Mouse (Mus musculus) spleen, postnatal 14 days (tissue): ENCODE results near the gene Chd2.
A peak's percentile ranks its signal among the peaks of the same experiment; 100 is the strongest.
"Not testable (repeated sequence)": the region's sequence is repeated elsewhere in the genome, so short reads cannot be mapped to it uniquely, and the experiment has no call there.

ENCODE experiments used
- DNase-seq, 2 experiments: peaks; one replicate each; pipeline ENCODE4 v3.0.0; 2021 to 2022; ENCODE audit warnings: low spot score in 2 of 2

Chd2 gene

DNA sequence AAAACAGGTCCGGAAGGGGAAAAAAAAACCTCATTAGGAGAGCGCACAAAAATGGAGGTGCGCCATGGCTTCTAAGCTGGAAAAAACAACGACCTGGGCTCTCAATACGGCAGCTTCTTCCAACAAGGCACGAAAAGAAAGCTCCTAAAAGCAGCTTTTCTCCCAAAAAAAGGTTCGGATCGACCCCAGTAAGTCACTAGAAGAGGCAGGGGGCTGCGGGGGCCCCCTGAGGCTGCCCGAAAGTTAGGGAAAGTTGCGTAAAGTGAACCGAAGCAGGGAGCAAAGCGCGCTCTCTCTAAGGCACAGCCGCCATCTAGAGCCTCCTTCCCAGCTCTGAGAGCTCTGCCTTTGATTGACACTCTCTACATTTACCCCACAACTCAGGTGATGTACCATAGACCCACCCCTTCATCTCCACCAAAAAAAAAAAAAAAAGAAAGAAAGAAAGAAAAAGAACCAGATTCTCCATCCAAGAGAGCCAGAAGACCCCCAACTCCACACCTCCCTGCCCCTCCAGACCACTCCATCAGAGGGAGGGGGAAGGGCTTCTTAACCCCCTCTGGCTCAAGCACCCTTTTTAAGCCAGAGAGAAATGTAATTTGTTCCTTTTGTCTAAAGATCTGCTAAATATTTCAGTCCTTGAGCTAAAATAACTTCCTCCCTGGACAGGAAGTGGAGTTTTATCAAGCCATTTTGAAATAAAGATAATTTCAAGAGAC, at the start of gene Chd2:
Gene Chd2 (minus strand): TSS at position 419 of the 719 bp plus-strand sequence.
- peak; percentile 45 to 59 for DNase-seq

DNA sequence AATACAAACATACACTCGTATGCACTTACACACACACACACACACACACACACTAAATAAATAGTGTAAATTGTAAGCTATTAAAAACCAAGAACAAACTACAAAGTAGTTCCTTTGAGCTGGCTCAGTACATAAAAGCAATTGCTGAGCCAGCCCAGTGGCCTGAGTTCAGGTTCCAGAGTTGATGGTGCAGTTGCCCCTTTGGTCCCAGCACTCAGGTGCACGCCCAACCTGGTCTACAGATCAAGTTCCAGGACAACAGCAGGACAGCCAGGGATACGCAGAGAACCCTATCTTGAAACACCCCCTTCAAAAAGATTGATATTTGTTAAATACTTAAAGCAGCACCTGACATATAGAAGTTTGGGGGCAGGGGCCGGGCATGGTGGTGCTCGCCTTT, 49.1 kb upstream of the Chd2 start:
- DNase-seq: no peak

DNA sequence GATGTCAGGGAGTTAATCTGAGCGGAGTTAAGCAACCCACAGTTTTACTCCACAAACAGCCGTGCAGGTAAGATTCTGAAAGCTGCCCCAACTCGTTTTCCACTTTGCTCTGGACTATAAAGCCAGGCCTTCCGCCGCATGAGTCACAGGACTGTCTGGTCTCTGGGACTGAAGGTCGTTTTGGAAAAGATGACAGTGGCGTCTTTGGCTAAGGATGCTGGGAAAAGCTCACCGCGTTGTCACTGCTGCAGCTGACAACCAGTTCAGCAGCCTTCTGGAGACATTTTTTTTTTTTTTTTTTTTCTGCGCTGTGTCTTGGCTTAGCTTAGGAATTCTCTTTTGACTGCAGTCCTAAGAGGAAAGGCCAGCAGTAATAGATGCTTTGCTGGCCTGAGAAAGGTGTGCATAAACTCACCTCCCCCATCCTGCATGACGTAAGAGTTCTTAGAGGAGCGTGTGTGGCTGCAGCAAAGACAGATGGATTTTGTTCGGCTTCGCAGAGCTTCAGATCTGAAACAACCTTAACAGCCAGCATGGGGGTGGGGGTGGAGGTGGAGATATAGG, 47.7 kb upstream of the Chd2 start:
- no peak for DNase-seq

DNA sequence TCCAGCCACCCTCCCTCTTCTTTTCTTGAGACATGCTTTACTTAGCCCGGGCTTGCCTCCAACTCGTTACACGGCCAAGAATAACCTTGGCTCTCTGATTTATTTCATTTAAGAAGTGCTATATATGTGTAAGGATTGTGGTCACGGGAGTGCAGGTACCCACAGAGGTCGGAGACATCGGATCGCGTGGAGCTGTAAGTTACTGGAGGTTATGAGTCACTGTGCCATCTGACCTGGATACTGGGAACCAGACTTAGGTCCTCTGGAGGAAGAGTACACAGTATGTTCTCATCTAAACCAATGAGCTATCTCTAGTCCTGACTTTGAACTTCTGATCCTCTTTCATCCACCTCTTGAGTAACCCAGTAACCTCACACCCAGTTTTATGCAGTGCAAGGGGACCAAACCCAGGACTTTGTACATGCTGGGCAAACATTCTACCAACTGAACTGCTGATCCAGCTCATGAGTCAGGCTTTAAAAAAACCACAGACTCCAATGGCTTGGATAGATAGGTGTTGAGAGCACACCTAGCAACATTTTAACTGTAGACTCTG, 46.8 kb upstream of the Chd2 start:
- no peak for DNase-seq

DNA sequence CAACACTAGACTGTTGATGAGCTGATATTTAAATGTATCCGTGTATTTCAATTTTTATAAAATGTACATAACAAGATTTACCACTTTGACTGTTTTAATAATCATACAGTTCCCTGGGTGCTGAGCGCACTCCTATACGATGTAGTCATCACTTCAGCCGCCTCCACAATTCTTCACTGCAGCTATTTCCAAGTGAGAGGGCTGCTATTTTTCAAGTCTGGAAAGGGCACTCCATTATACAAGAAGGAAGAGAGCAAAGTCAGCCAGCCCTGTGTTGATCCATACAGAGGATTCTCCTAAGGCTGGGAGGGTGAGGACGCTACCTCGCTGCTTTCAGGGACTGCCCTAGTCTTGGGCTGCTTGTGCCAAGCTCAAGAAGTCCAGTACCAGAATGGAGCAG, 45.1 kb upstream of the Chd2 start:
- DNase-seq: no peak

DNA sequence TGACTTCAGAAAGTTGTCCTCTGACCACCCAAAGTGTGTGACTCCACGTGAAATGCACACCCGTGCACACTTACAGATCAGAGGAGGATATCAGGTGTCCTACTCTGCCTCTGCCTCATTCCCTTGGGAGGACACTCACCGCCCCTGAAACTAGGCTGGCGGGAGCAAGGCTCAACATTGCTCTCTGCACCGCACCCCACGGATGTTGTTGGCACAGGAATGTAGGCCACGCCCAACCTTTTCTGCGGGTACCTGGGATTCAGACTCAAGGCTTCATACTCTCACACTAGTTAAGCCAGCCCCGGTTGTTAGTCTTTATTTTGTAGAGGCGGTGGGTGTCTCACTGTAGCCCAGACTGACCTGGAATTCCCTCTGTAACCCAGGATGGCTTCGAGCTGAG, 44.6 kb upstream of the Chd2 start:
- DNase-seq: no peak

DNA sequence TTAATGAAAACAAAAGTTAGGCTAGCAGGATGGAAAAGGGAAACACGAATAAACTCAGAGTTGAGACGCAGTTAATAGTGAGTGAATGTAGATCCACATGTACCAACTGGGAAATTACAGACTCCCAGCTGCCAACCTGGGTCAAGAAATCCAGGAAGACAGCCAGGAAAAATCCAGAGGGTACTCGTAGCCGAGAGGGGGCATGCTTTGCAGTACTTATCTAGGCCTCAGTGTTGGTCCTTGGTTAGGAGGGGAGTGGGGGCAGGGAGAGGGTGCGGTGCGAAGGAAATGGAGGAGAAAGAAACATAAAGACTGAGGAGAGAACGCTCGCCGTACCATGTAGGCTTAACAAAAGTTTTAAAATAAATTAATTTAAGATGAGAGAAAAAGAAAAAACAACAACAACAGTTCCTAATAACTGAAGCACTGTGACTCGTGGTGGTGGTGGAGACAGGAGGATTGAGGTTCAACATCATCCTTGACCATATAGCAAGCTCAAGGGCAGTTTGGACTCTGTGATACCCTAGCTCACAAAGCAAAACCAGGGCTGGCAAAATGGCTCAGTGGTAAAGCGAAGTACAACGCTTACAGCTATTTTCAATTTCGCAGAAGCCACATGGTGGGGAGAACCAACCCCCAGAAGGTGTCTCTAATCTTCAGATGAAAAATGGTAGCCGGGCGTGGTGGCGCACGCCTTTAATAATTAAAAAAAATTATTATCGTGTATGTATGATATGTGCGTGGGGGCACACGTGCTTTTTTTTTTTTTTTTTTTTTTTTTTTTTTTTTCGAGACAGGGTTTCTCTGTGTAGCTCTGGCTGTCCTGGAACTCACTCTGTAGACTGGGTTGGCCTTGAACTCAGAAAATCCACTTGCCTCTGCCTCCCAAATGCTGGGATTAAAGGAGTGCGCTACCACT, 43.7 kb upstream of the Chd2 start:
- DNase-seq: no peak

- DNase-seq: peak; percentile 30 to 64
Measured at GRCm38 (mm10) chr7:73584009-73584995, 42.7 kb upstream of the Chd2 start.

DNA sequence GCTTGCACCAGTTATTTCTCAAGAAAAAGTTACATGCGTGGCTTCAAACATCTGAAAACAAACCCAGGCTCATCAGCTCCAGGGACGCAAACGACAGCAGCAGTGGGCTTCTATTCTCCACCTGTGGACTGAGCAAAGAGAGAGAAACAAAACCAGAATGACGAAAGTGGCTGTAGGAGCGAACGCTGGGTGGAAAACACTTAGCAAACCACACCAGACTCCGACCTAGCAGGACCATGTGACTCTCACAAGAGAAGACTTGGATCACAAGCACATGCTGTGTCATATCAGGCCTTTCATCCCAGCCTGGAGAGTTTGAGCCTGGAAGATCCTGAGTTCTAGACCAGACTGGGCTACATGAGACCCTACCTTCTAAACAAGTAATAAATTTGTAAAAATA, 41.8 kb upstream of the Chd2 start:
- DNase-seq: no peak

GRCm38 (mm10) chr7:73581836-73582375, 40.3 kb upstream of the Chd2 start:
- no peak for DNase-seq

DNA sequence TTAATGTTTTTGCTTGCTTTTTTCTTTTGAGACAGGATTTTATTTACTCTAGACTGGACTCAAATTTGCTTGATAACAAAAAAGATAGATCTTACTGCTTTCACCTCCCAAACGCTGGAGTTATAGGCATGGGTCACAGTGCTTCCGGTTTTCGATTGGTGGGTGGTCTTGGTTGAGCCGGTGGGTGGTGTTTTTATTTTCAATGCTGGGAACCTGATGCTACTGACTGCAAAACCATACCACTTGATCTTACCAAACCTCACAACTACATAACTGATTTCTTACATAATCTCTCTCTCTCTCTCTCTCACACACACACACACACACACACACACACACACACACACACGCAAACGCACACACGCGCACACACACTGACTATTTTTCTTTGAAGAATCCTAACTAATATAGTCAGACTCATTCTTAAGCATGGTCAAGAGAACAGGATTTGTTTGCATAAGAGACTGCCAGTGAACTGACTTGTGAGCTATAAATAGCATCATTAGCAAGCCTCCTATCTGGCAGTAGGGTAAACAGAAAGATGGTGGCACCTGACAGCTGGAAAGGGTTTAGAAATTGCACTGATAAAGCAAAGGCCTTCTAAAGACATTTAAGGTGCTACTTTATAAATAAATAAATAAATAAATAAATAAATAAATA, 37.6 kb upstream of the Chd2 start:
- DNase-seq: no peak

GRCm38 (mm10) chr7:73577888-73578421, 36.3 kb upstream of the Chd2 start:
- DNase-seq: no peak

- DNase-seq: no peak
Measured at GRCm38 (mm10) chr7:73576101-73576936, 34.7 kb upstream of the Chd2 start.

DNA sequence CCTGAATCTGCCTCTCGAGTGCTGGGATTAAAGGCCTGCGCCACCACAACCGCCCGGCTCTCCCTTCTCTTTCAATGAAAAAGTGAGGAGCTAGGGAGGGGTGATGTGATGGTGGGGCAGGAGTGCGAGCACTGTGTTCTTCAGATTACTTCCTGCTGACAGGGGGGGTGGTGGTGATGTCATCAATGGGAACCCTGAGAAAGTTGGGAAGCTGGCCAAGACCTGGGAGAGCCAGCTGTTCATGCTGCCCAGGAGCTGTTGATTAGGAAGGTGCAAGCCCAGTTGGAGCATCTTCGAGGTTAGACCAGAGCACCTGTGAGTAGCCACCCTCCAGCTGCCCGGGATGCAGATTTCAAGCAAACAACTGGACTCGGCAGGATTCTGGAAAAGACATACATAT, 33.6 kb upstream of the Chd2 start:
- DNase-seq: no peak

DNA sequence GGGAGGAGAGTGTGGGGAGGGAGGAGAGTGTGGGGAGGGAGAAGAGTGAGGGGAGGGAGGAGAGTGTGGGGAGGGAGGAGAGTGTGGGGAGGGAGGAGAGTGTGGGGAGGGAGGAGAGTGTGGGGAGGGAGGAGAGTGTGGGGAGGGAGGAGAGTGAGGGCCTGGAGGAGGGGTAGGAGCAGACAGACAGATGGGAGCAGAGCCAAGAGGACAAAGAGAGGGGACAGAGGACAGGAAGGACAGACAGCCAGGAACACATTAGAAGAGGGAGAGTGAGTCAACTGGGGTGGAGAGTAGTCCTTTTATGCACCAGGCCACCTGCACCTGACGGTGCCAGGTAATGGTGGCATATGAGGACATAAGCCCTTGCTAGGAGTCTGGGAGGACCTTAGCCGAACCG, 33.0 kb upstream of the Chd2 start:
- DNase-seq: not testable (repeated sequence)

GRCm38 (mm10) chr7:73572571-73572970, 30.9 kb upstream of the Chd2 start:
- no peak for DNase-seq

DNA sequence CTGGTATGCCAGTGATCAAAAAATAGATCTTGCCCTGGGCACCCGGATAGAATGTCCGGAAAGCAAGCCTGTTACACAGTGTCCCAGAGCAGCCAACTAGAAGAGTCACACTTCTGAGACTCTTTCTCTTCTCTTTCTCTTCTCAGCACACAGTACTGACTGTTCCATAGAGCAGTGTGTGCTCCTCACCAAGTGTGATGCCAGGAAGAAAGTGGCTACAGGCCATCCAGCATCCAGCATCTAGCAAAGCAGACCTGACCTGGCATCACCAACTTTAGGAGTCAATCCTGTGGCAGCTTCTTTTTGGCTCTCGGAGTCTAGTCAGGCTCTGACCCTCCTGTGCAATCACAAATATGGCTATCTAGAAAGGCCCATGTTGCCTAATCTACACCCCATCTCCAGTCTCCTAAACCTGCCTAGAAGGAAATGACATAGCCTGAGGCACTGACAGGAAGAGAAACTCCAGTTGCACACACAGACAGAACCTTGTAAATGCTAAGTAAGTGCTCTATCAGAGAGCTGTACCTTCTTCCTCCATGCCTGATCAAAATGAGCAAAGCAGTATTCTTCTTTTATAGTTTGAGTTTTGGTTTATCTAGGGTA, 27.3 kb upstream of the Chd2 start:
- no peak for DNase-seq

DNA sequence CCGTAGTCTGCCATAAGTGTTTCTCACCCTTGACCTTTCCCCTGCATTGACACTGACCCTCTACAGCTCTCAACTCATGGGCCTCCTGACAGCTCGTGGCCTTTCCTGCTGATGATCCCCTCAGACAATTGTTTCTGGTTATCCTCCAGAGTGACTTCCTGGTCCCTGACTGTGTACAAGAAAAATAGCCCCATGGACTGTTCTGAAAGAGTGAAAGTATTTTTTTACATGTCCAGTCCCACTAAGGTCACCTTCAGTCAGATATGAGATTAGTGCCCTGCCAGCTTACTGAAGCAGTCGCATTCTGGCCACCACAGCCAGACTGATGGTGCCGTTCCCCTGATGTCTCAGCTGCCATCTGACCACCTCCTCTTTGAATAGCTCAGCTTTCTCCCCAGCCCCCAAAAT, 26.1 kb upstream of the Chd2 start:
- no peak for DNase-seq

- no peak for DNase-seq
Measured at GRCm38 (mm10) chr7:73564131-73564530, 22.5 kb upstream of the Chd2 start.
